Mouse (Mus musculus) midbrain, embryonic 10.5 days (tissue): ENCODE data around the gene Gm20481. TPM values are rescaled to one million over a fixed set of nuclear protein-coding genes. Genes with fewer than 3 reads are reported as not detected.
A peak's percentile ranks its signal among the peaks of the same experiment; 100 is the strongest.
"Not testable (repeated sequence)": the region's sequence is repeated elsewhere in the genome, so short reads cannot be mapped to it uniquely, and the experiment has no call there.

Experiments used
- DNase-seq: peaks from one replicate; pipeline ENCODE4 v3.0.0-alpha.2; 2017; ENCODE audit warnings: low spot score
- H3K27ac ChIP-seq: fragments of 300-500 bp; sonication (generic); replicated peaks from 2 replicates; pipeline ENCODE4 v1.5.1; 2016; ENCODE audit warnings: mild to moderate bottlenecking
- H3K27me3 ChIP-seq: fragments of 300-500 bp; sonication (generic); 2 replicates; pipeline ENCODE4 v1.6.1; 2016; ENCODE audit warnings: low read depth, mild to moderate bottlenecking; ENCODE audit not compliant: poor library complexity, severe bottlenecking
- H3K36me3 ChIP-seq: fragments of 300-500 bp; sonication (generic); 2 replicates; pipeline ENCODE4 v1.6.1; 2016; ENCODE audit warnings: mild to moderate bottlenecking, moderate library complexity
- H3K4me1 ChIP-seq: fragments of 300-500 bp; sonication (generic); 2 replicates; pipeline ENCODE4 v1.6.1; 2016
- H3K4me3 ChIP-seq: fragments of 300-500 bp; sonication (generic); 2 replicates; pipeline ENCODE4 v1.5.1; 2016; ENCODE audit warnings: mild to moderate bottlenecking, moderate library complexity
- H3K9me3 ChIP-seq: fragments of 300-500 bp; sonication (generic); replicated peaks from 2 replicates; pipeline ENCODE4 v1.6.1; 2016; ENCODE audit warnings: mild to moderate bottlenecking
- WGBS: fragments of 180-500 bp; shearing (Covaris S2); methylation state at CpG from one replicate; pipeline ENCODE4 v1.1.7; 2016; 5-methylcytosine and 5-hydroxymethylcytosine counted together
- polyA plus RNA-seq: library from polyadenylated mRNA; unstranded; fragments of >200 nt; fragmentation: Nextera tagmentation; extraction: Ambion mirVana; gene quantifications from 2 replicates; pipeline ENCODE4 v1.2.1, GENCODE M21; 2016

Gm20481 gene
- polyA plus RNA-seq, 1 experiment from 2014 or later: 0.27 TPM

DNA sequence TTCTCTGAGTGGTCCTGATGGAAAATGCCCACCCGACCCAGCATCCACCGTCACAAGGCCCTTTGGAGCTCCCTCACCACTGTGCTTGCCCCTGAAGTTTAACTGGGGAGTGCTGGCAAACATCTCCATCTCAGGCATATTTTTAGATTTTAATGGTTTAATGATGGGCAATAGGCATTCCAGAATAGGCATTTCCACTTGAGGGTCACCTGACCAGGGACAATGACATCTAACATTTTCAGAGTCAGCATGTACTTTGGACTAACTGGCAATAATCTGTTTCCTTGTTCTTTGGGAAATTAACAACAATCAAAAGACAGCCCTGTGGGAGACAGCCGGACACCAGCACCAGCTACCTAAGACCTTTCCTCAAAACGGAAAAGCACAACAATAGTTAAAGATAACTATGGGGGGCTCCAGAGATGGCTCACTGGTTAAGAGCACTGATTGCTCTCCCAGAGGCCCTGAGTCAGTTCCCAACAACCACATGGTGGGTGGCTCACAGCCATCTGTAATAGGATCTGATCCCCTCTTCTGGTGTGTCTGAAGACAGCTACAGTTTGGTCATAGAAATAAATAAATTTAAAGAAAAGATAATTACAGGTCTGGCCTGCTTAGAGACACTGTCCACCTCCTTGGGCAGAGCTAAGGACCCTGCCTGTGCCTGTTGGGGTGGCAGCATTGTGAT lies 26.4 kb upstream of the Gm20481 start:
- Histone ChIP-seq H3K9me3 (no peaks in the 10 kb centered on the region), H3K27me3 (no peaks in the 10 kb centered on the region), H3K27ac (no peak overlapping the region), H3K4me1 (peaks cover 8% of the 10 kb centered on the region), H3K4me3 (no peak overlapping the region), H3K36me3 (no peaks in the 10 kb centered on the region)
- no peak for DNase-seq
- 90% methylated on average over 4 of the region's 4 CpGs for WGBS

GRCm38 (mm10) chr17:34944362-34944761 lies 25.4 kb upstream of the Gm20481 start:
- H3K27ac ChIP-seq: no peak overlapping the region
- H3K36me3 ChIP-seq: peaks cover 2% of the 10 kb centered on the region
- no peaks in the 10 kb centered on the region for H3K27me3 ChIP-seq
- no peak for DNase-seq
- peaks cover 8% of the 10 kb centered on the region for H3K4me1 ChIP-seq
- no peak overlapping the region for H3K4me3 ChIP-seq
- H3K9me3 ChIP-seq: no peaks in the 10 kb centered on the region

GRCm38 (mm10) chr17:34946486-34947140 lies 23.1 kb upstream of the Gm20481 start:
- 94% methylated on average over 5 of the region's 5 CpGs for WGBS
- peaks cover 15% of the 10 kb centered on the region for H3K4me1 ChIP-seq
- no peak for DNase-seq

DNA sequence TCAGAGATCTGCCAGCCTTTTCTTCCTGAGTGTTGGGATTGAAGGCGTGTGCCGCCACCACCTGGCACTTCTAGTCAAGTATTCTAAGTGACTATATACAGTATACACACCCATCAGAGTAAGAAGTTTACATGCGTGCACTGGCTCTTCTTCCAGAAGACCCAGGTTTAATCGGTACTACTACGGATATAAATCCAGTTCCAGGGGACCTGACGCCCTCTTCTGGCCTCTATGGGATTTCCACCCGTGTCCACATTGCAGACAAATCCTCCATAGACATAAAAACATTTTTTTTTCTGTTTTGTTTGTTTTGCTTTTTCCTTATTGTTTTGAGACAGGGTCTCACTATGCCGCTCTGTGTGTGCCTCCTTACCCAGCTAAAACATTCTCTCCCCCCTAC lies 22.1 kb upstream of the Gm20481 start:
- H3K4me3 ChIP-seq: no peak overlapping the region
- no peak overlapping the region for H3K27ac ChIP-seq
- peaks cover 11% of the 10 kb centered on the region for H3K4me1 ChIP-seq
- no peaks in the 10 kb centered on the region for H3K27me3 ChIP-seq
- peak; percentile 46 for DNase-seq
- H3K36me3 ChIP-seq: peaks cover 25% of the 10 kb centered on the region
- H3K9me3 ChIP-seq: no peaks in the 10 kb centered on the region
- 37% methylated on average over 8 of the region's 8 CpGs for WGBS

More at GRCm38 (mm10) chr17:34946486-34947140, 23.1 kb upstream of the Gm20481 start:
- H3K9me3 ChIP-seq: no peaks in the 10 kb centered on the region
- peaks cover 24% of the 10 kb centered on the region for H3K36me3 ChIP-seq
- H3K27me3 ChIP-seq: no peaks in the 10 kb centered on the region
- no peak overlapping the region for H3K4me3 ChIP-seq
- H3K27ac ChIP-seq: no peak overlapping the region

DNA sequence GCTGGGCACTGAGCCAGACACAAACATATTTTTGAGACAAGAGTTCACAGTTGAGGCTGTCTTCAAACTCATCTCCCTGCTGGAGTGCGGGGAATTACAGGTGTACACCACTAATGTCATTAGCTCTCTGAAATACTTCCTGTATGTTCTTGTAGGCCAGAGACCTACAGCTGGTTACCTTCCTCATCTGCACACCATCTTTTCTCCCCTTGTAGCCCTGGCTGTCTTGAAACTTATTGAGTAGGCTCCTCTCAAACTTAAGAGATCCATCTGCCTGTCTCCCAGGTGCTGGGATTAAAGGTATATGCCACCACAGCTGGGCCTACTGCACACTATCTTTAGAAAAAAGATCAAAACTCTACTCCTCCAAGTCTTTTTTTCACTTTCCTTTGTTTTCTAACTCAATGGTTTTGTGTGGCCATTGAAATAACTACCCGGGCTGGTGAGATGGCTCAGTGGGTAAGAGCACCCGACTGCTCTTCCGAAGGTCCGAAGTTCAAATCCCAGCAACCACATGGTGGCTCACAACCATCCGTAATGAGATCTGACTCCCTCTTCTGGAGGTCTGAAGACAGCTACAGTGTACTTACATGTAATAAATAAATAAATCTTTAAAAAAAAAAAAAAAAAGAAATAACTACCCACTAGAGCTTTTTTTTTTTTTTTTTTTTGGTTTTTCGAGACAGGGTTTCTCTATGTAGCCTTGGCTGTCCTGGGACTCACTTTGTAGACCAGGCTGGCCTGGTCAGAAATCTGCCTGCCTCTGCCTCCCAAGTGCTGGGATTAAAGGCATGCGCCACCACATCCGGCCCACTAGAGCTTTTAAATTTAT lies 20.8 kb upstream of the Gm20481 start:
- H3K4me1 ChIP-seq: peaks cover 11% of the 10 kb centered on the region
- DNase-seq: peak; percentile 24
- not testable (repeated sequence) for H3K27me3 ChIP-seq, H3K9me3 ChIP-seq, H3K4me3 ChIP-seq, H3K27ac ChIP-seq
- WGBS: 66% methylated on average over 9 of the region's 9 CpGs
- peaks cover 25% of the 10 kb centered on the region for H3K36me3 ChIP-seq

DNA sequence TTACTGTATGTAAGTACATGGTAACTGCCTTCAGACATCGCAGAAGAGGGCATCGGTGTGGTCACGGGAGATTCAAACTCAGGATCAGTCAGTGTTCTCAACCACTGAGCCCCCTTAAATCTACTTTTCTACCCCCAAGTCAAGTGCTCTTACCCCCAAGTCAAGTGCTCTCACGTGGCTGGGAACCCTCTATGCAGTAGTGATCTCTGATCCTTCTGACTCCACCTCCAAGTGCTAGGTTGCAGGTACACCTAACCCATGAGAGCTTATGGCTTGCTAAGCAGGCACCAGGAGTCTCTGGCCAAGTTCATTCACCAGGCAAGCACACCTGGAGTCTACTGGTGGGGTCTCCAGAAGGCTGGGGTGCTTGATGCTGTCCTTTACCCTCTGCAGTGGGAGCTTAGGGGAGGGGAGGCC lies 20.2 kb upstream of the Gm20481 start:
- WGBS: 39% methylated on average over 4 of the region's 4 CpGs
- H3K27me3 ChIP-seq: peaks cover 3% of the 10 kb centered on the region; the same call in 1 of the 2 replicates
- peak overlapping the region; percentile 99; the same call in 1 of the 2 replicates for H3K27ac ChIP-seq
- H3K4me1 ChIP-seq: peaks cover 11% of the 10 kb centered on the region
- peak overlapping the region; percentile 78; the same call in 1 of the 2 replicates for H3K4me3 ChIP-seq
- H3K36me3 ChIP-seq: peaks cover 25% of the 10 kb centered on the region
- DNase-seq: peak; percentile 53
- H3K9me3 ChIP-seq: no peaks in the 10 kb centered on the region

GRCm38 (mm10) chr17:34950514-34951455 lies 18.9 kb upstream of the Gm20481 start:
- peak overlapping the region; percentile 99 for H3K27ac ChIP-seq
- 34% methylated on average over 10 of the region's 10 CpGs for WGBS
- peak overlapping the region; percentile 78 for H3K4me3 ChIP-seq
- H3K4me1 ChIP-seq: peaks cover 11% of the 10 kb centered on the region
- peaks cover 15% of the 10 kb centered on the region for H3K27me3 ChIP-seq
- H3K36me3 ChIP-seq: peaks cover 25% of the 10 kb centered on the region
- no peak for DNase-seq
- H3K9me3 ChIP-seq: no peaks in the 10 kb centered on the region

- peaks cover 11% of the 10 kb centered on the region for H3K4me1 ChIP-seq
- H3K36me3 ChIP-seq: peaks cover 25% of the 10 kb centered on the region
- H3K9me3 ChIP-seq: no peaks in the 10 kb centered on the region
- peak overlapping the region; percentile 78 for H3K4me3 ChIP-seq
- H3K27me3 ChIP-seq: peaks cover 25% of the 10 kb centered on the region
- under 1% methylated on average over 29 of the region's 29 CpGs for WGBS
- peak overlapping the region; percentile 99 for H3K27ac ChIP-seq
- DNase-seq: no peak
These were observed 17.9 kb upstream of the Gm20481 start for GRCm38 (mm10) chr17:34951636-34952377.

- WGBS: under 1% methylated on average over 23 of the region's 23 CpGs
- Histone ChIP-seq H3K4me3 (peak overlapping the region; percentile 78), H3K4me1 (peaks cover 11% of the 10 kb centered on the region), H3K27me3 (peaks cover 32% of the 10 kb centered on the region), H3K36me3 (peaks cover 25% of the 10 kb centered on the region), H3K9me3 (no peaks in the 10 kb centered on the region), H3K27ac (peak overlapping the region; percentile 99)
- peak; percentile 86 for DNase-seq
These were observed 17.2 kb upstream of the Gm20481 start for GRCm38 (mm10) chr17:34952378-34953040.

DNA sequence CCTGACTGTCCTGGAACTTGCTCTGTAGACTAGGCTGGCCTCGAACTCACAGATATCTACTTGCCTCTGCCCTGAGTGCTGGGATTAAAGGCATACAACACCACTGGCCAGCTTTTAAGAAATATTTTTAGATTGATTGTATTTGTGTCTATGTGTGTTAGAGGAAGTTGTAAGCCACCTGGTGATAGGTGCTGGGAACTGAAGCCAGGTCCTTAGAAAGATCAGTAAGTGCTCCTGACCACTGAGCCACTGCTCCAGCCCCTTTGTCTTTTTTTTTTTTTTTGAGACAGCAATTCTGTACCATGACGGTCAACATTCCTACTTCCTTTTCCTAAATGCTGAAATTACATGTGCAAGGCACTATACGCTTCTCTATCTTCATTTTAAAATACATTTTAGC lies 16.5 kb upstream of the Gm20481 start:
- Histone ChIP-seq H3K4me1 (peaks cover 11% of the 10 kb centered on the region), H3K36me3 (peaks cover 25% of the 10 kb centered on the region), H3K9me3 (no peaks in the 10 kb centered on the region), H3K27me3 (peaks cover 35% of the 10 kb centered on the region), H3K4me3 (peak overlapping the region; percentile 78; the same call in 1 of the 2 replicates), H3K27ac (peak overlapping the region; percentile 99)
- DNase-seq: no peak
- 91% methylated on average over 3 of the region's 3 CpGs for WGBS

DNA sequence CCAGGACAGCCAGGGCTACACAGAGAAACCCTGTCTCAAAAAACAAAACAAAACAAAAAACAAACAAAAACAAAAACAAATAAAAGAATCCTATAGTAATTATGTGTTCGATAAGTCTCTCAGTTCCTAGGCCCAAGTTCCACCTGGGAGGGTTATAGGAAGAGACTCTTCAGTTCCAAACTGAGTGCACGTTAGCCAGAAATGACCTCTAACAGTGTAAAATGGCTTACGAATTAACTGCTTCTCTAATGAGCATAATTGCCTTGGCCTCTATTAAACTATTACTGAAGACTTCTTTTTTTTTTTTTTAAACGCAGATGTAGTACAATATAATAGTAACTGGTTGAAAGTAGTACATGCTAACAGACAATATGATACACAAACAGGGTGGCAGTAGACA lies 15.8 kb upstream of the Gm20481 start:
- WGBS: 93% methylated on average over 4 of the region's 4 CpGs
- H3K4me1 ChIP-seq: peaks cover 11% of the 10 kb centered on the region
- no peaks in the 10 kb centered on the region for H3K9me3 ChIP-seq
- H3K4me3 ChIP-seq: no peak overlapping the region
- H3K27ac ChIP-seq: no peak overlapping the region
- H3K27me3 ChIP-seq: peaks cover 35% of the 10 kb centered on the region
- no peak for DNase-seq
- peaks cover 25% of the 10 kb centered on the region for H3K36me3 ChIP-seq
